Mouse (Mus musculus): ENCODE data around the gene Snip1. TPM values are rescaled to one million over a fixed set of nuclear protein-coding genes. Genes with fewer than 3 reads are reported as not detected.

Snip1 gene
- polyA plus RNA-seq, 1 experiment: 18.5 TPM

GRCm38 (mm10) chr4:125096066-125096465 lies 29.6 kb downstream of the Snip1 start:
- TF ChIP-seq POLR2A (IDR thresholded peaks at IDR 0.05; ENCODE audit: borderline replicate concordance, low read depth, low read length) (no peak), CTCF (IDR thresholded peaks at IDR 0.05; ENCODE audit: low read depth, low read length) (no peak)
- H3K4me1 ChIP-seq (ENCODE audit: control insufficient read depth, insufficient read depth, low read length): peaks cover 6% of the 10 kb centered on the region
- no peak overlapping the region for H3K4me3 ChIP-seq (ENCODE audit: insufficient read depth, low read length)
- no peak overlapping the region for H3K27ac ChIP-seq (ENCODE audit: insufficient read depth, low read depth, low read length)

GRCm38 (mm10) chr4:125097412-125097811 lies 30.9 kb downstream of the Snip1 start:
- TF ChIP-seq CTCF (IDR thresholded peaks at IDR 0.05; ENCODE audit: low read depth, low read length) (no peak), POLR2A (IDR thresholded peaks at IDR 0.05; ENCODE audit: borderline replicate concordance, low read depth, low read length) (no peak)
- Histone ChIP-seq H3K4me3 (ENCODE audit: insufficient read depth, low read length) (no peak overlapping the region), H3K27ac (ENCODE audit: insufficient read depth, low read depth, low read length) (no peak overlapping the region), H3K4me1 (ENCODE audit: control insufficient read depth, insufficient read depth, low read length) (peaks cover 6% of the 10 kb centered on the region)

- Histone ChIP-seq H3K4me3 (ENCODE audit: insufficient read depth, low read length) (no peak overlapping the region), H3K4me1 (ENCODE audit: control insufficient read depth, insufficient read depth, low read length) (peaks cover 6% of the 10 kb centered on the region), H3K27ac (ENCODE audit: insufficient read depth, low read depth, low read length) (no peak overlapping the region)
- TF ChIP-seq CTCF (IDR thresholded peaks at IDR 0.05; ENCODE audit: low read depth, low read length): peak; percentile 81
- TF ChIP-seq POLR2A (IDR thresholded peaks at IDR 0.05; ENCODE audit: borderline replicate concordance, low read depth, low read length): no peak
Measured at GRCm38 (mm10) chr4:125099458-125099857, 33.0 kb downstream of the Snip1 start.

- TF ChIP-seq POLR2A (IDR thresholded peaks at IDR 0.05; ENCODE audit: borderline replicate concordance, low read depth, low read length): no peak
- no peak for TF ChIP-seq CTCF (IDR thresholded peaks at IDR 0.05; ENCODE audit: low read depth, low read length)
Measured at GRCm38 (mm10) chr4:125101334-125101733, 34.9 kb downstream of the Snip1 start.

GRCm38 (mm10) chr4:125105354-125105753 lies 38.9 kb downstream of the Snip1 start:
- Histone ChIP-seq H3K27ac (ENCODE audit: insufficient read depth, low read depth, low read length) (no peak overlapping the region), H3K4me3 (ENCODE audit: insufficient read depth, low read length) (no peak overlapping the region), H3K4me1 (ENCODE audit: control insufficient read depth, insufficient read depth, low read length) (no peaks in the 10 kb centered on the region)
- TF ChIP-seq CTCF (IDR thresholded peaks at IDR 0.05; ENCODE audit: low read depth, low read length) (no peak), POLR2A (IDR thresholded peaks at IDR 0.05; ENCODE audit: borderline replicate concordance, low read depth, low read length) (no peak)

More at GRCm38 (mm10) chr4:125101334-125101733, 34.9 kb downstream of the Snip1 start:
- Histone ChIP-seq H3K4me1 (ENCODE audit: control insufficient read depth, insufficient read depth, low read length) (peaks cover 6% of the 10 kb centered on the region), H3K27ac (ENCODE audit: insufficient read depth, low read depth, low read length) (no peak overlapping the region), H3K4me3 (ENCODE audit: insufficient read depth, low read length) (no peak overlapping the region)

- H3K27ac ChIP-seq (ENCODE audit: insufficient read depth, low read depth, low read length): peak overlapping the region; percentile 97
- H3K4me1 ChIP-seq (ENCODE audit: control insufficient read depth, insufficient read depth, low read length): peaks cover 48% of the 10 kb centered on the region
- peak; percentile 70 for TF ChIP-seq CTCF (IDR thresholded peaks at IDR 0.05; ENCODE audit: low read depth, low read length)
- no peak for TF ChIP-seq POLR2A (IDR thresholded peaks at IDR 0.05; ENCODE audit: borderline replicate concordance, low read depth, low read length)
- H3K4me3 ChIP-seq (ENCODE audit: insufficient read depth, low read length): no peak overlapping the region
Measured at GRCm38 (mm10) chr4:125114638-125115037, 48.2 kb downstream of the Snip1 start.

- Histone ChIP-seq H3K27ac (ENCODE audit: insufficient read depth, low read depth, low read length) (peak overlapping the region; percentile 97), H3K4me1 (ENCODE audit: control insufficient read depth, insufficient read depth, low read length) (peaks cover 48% of the 10 kb centered on the region), H3K4me3 (ENCODE audit: insufficient read depth, low read length) (no peak overlapping the region)
- no peak for TF ChIP-seq CTCF (IDR thresholded peaks at IDR 0.05; ENCODE audit: low read depth, low read length)
- TF ChIP-seq POLR2A (IDR thresholded peaks at IDR 0.05; ENCODE audit: borderline replicate concordance, low read depth, low read length): no peak
Measured at GRCm38 (mm10) chr4:125115081-125115480, 48.6 kb downstream of the Snip1 start.

GRCm38 (mm10) chr4:125115710-125116089 lies 49.2 kb downstream of the Snip1 start:
- TF ChIP-seq POLR2A (IDR thresholded peaks at IDR 0.05; ENCODE audit: borderline replicate concordance, low read depth, low read length) (no peak; the same call in 1 of the 2 replicates), CTCF (IDR thresholded peaks at IDR 0.05; ENCODE audit: low read depth, low read length) (no peak)
- Histone ChIP-seq H3K4me3 (ENCODE audit: insufficient read depth, low read length) (no peak overlapping the region), H3K4me1 (ENCODE audit: control insufficient read depth, insufficient read depth, low read length) (peaks cover 49% of the 10 kb centered on the region), H3K27ac (ENCODE audit: insufficient read depth, low read depth, low read length) (peak overlapping the region; percentile 97)

GRCm38 (mm10) chr4:125116090-125116861 lies 49.8 kb downstream of the Snip1 start:
- Histone ChIP-seq H3K4me1 (ENCODE audit: control insufficient read depth, insufficient read depth, low read length) (peaks cover 51% of the 10 kb centered on the region), H3K4me3 (ENCODE audit: insufficient read depth, low read length) (peak overlapping the region; percentile 17), H3K27ac (ENCODE audit: insufficient read depth, low read depth, low read length) (peak overlapping the region; percentile 97)
- TF ChIP-seq POLR2A (IDR thresholded peaks at IDR 0.05; ENCODE audit: borderline replicate concordance, low read depth, low read length) (no peak), CTCF (IDR thresholded peaks at IDR 0.05; ENCODE audit: low read depth, low read length) (no peak)

GRCm38 (mm10) chr4:125116929-125117328 lies 50.5 kb downstream of the Snip1 start:
- Histone ChIP-seq H3K27ac (ENCODE audit: insufficient read depth, low read depth, low read length) (peak overlapping the region; percentile 97), H3K4me1 (ENCODE audit: control insufficient read depth, insufficient read depth, low read length) (peaks cover 56% of the 10 kb centered on the region), H3K4me3 (ENCODE audit: insufficient read depth, low read length) (0 out of 2 replicates have a peak overlapping the region, but pooled peaks have one; percentile 4)
- TF ChIP-seq POLR2A (IDR thresholded peaks at IDR 0.05; ENCODE audit: borderline replicate concordance, low read depth, low read length): no peak
